Mouse (Mus musculus) E14TG2a.4 (cell line): Measurements from ENCODE around the gene Bbs9.

ENCODE experiments used
- H3K27me3 ChIP-seq: 2 replicates; pipeline ENCODE4 v1.6.1; 2014; ENCODE audit warnings: low read length, control low read depth; ENCODE audit not compliant: insufficient read depth
- H3K36me3 ChIP-seq: 2 replicates; pipeline ENCODE4 v1.6.1; 2014; ENCODE audit warnings: low read length, control low read depth; ENCODE audit not compliant: insufficient read depth
- H3K4me1 ChIP-seq: replicated peaks from 2 replicates; pipeline ENCODE4 v1.6.1; 2014; ENCODE audit warnings: low read depth, low read length, control low read depth
- H3K4me3 ChIP-seq: replicated peaks from 2 replicates; pipeline ENCODE4 v1.5.1; 2014; ENCODE audit warnings: mild to moderate bottlenecking, low read length
- H3K9me3 ChIP-seq: 2 replicates; pipeline ENCODE4 v1.6.1; 2014; ENCODE audit warnings: low read length, control low read depth
- CTCF ChIP-seq: conservative IDR thresholded peaks from 2 replicates; pipeline ENCODE4 v1.5.1; 2014; ENCODE audit warnings: low read length
- NANOG ChIP-seq: IDR thresholded peaks from 2 replicates; pipeline ENCODE4 v1.6.1; 2014; ENCODE audit warnings: borderline replicate concordance, low read length, mixed read lengths
- POU5F1 ChIP-seq: IDR thresholded peaks from 2 replicates; pipeline ENCODE4 v1.6.1; 2014; ENCODE audit warnings: low read length, borderline replicate concordance

Bbs9 gene

DNA sequence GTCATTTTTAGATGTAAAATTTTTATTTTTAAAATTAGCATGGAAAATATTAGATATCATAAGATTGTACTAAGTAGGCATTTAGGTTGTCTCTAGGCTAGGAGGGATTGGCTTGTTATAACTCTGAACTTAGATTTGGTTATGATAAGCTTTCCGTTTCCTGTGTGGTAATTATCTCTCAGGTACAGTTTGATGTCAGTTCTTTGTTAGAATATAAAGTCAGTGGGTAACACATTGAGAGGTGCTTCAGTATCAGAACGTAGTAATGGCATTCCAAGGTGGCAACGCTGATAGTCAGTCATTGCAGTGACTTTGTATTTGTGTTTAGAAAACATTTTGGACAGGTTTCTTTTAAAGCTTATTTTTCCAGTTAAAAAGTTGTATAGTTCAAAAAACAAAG is 170.9 kb downstream of the Bbs9 start:
- no peak for TF ChIP-seq POU5F1
- TF ChIP-seq CTCF = no peak
- no peak for TF ChIP-seq NANOG
- Histone ChIP-seq H3K27me3 (no peaks in the 10 kb centered on the region), H3K9me3 (no peaks in the 10 kb centered on the region), H3K36me3 (no peaks in the 10 kb centered on the region), H3K4me1 (no peaks in the 10 kb centered on the region), H3K4me3 (no peak overlapping the region)

- no peak overlapping the region for H3K4me3 ChIP-seq
- no peaks in the 10 kb centered on the region for H3K36me3 ChIP-seq
- H3K4me1 ChIP-seq = no peaks in the 10 kb centered on the region
- no peaks in the 10 kb centered on the region for H3K27me3 ChIP-seq
- H3K9me3 ChIP-seq = no peaks in the 10 kb centered on the region
- TF ChIP-seq NANOG (no peak), POU5F1 (no peak), CTCF (peak; percentile 46)
These were observed 172.6 kb downstream of the Bbs9 start for GRCm38 (mm10) chr9:22648163-22648562.

DNA sequence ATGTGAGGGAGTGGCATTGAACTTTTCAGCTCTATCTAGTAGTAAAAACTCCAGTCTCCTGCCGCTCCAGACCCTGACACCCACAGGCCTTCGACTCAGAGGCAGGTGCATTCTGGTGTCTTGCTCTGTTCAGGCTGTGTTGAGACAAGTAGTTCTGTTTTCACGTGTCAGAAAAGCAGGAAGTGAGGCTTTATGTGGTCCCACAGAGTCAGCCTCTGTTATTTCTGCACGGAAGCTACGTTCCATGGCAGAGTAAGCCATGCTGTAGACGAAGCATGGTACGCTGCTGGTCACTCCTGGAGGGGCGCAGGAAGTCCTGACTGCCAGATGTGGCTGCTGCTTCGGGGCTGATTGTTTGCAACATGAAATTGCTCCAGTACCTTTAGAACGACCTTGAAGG is 174.1 kb downstream of the Bbs9 start:
- Histone ChIP-seq H3K27me3 (no peaks in the 10 kb centered on the region), H3K36me3 (no peaks in the 10 kb centered on the region), H3K4me3 (no peak overlapping the region), H3K4me1 (no peaks in the 10 kb centered on the region), H3K9me3 (no peaks in the 10 kb centered on the region)
- TF ChIP-seq CTCF (no peak), POU5F1 (no peak), NANOG (no peak)

DNA sequence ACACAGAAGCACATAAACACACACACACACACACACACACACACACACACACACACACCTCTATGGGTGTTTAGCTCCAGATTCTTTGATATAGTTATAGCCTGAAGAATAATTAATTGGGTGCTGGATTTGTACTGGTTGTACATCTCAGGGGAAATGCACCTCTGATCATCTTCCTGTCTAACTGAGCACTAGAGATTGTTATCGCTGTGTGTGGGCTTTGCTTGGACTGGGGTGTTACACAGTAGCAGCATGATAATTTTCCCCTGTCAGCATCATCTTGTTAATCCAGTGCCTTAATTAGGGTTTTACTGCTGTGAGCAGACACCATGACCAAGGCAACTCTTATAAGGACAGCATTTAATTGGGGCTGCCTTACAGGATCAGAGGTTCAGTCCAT is 175.3 kb downstream of the Bbs9 start:
- no peaks in the 10 kb centered on the region for H3K27me3 ChIP-seq
- H3K4me1 ChIP-seq = no peaks in the 10 kb centered on the region
- TF ChIP-seq NANOG (no peak), CTCF (no peak), POU5F1 (no peak)
- no peak overlapping the region for H3K4me3 ChIP-seq
- H3K36me3 ChIP-seq = no peaks in the 10 kb centered on the region
- no peaks in the 10 kb centered on the region for H3K9me3 ChIP-seq

- TF ChIP-seq NANOG (no peak), POU5F1 (no peak), CTCF (peak; percentile 88)
- Histone ChIP-seq H3K4me1 (no peaks in the 10 kb centered on the region), H3K4me3 (no peak overlapping the region), H3K36me3 (no peaks in the 10 kb centered on the region), H3K27me3 (no peaks in the 10 kb centered on the region), H3K9me3 (no peaks in the 10 kb centered on the region)
These were observed 176.1 kb downstream of the Bbs9 start for GRCm38 (mm10) chr9:22651619-22652018.

- Histone ChIP-seq H3K9me3 (no peaks in the 10 kb centered on the region), H3K4me3 (no peak overlapping the region)
- TF ChIP-seq POU5F1 = no peak
- no peak for TF ChIP-seq NANOG
- no peak for TF ChIP-seq CTCF
These were observed 179.3 kb downstream of the Bbs9 start for GRCm38 (mm10) chr9:22654726-22655393.

DNA sequence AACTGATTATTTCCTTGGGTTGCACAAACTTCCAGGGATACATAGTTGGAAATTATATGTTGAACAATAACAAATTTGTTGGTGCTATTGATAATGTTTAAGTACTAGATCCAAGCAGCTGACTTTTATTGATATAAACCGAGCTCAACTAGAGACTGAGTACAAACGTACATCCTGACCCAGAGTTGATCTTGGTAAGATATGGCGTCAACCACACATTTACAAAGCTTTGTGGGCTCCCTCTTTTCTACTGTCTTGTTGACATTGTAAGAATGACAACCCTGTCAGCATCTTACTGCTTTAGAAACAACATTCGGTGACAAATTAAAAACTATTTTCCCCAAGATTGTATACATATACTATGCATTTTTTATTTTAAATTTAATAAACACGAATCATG is 181.7 kb downstream of the Bbs9 start:
- no peaks in the 10 kb centered on the region for H3K4me1 ChIP-seq
- no peak overlapping the region for H3K4me3 ChIP-seq
- no peaks in the 10 kb centered on the region for H3K9me3 ChIP-seq
- TF ChIP-seq POU5F1 = no peak
- TF ChIP-seq CTCF = no peak
- TF ChIP-seq NANOG = no peak
- no peaks in the 10 kb centered on the region for H3K36me3 ChIP-seq
- H3K27me3 ChIP-seq = no peaks in the 10 kb centered on the region

More at GRCm38 (mm10) chr9:22654726-22655393, 179.3 kb downstream of the Bbs9 start:
- H3K4me1 ChIP-seq = no peaks in the 10 kb centered on the region
- H3K27me3 ChIP-seq = no peaks in the 10 kb centered on the region
- H3K36me3 ChIP-seq = no peaks in the 10 kb centered on the region

DNA sequence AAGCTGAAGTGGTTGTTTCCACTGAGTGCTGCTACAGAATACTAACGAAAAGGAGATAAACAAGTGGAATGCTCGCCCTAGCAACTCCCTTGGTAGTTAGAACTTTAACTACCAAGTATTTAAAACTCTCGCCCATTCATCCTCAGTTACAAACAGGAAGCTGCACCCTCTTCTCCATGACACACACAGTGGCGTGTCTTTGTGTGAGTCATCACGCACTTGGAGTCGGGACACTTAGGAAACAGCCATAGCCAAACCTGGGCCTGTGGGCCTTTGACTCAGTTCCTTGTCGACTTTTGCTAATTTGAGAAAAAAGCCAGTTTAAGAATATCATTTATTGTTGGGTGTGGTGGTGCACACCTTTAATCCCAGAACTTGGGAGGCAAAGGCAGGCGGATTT is 189.6 kb downstream of the Bbs9 start:
- Histone ChIP-seq H3K4me1 (no peaks in the 10 kb centered on the region), H3K27me3 (no peaks in the 10 kb centered on the region), H3K4me3 (no peak overlapping the region), H3K9me3 (no peaks in the 10 kb centered on the region), H3K36me3 (no peaks in the 10 kb centered on the region)
- no peak for TF ChIP-seq POU5F1
- TF ChIP-seq CTCF = no peak
- no peak for TF ChIP-seq NANOG

DNA sequence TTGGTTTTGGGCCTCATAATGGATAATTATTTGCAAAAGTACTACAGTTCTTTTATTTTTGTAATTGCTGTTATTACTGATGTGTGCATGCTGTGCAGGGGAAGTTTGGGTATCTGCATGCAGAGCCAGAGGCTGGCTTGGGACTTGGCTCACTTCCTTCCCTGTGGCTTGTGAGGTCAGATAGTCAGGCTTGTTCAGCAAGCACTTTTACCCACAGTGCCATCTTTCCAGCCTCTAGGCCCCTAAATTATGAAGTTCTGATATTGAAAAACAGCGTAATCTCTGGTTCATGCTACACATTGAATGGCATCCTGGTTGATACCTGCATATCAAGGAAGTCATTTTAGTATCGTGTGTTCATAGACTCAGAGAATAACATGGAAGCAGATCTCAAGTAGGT is 197.4 kb downstream of the Bbs9 start:
- TF ChIP-seq CTCF (no peak), NANOG (no peak), POU5F1 (no peak)
- H3K4me1 ChIP-seq = no peaks in the 10 kb centered on the region
- no peak overlapping the region for H3K4me3 ChIP-seq
- H3K27me3 ChIP-seq = no peaks in the 10 kb centered on the region
- no peaks in the 10 kb centered on the region for H3K36me3 ChIP-seq
- H3K9me3 ChIP-seq = no peaks in the 10 kb centered on the region
